Mouse (Mus musculus): ENCODE measurements around the gene Ifna2. TPM values are rescaled to one million over a fixed set of nuclear protein-coding genes. Genes with fewer than 3 reads are reported as not detected.

Gene Ifna2
- polyA plus RNA-seq, 1 experiment from 2014 or later, result not detected

GRCm38 (mm10) chr4:88698781-88699180 is 15.1 kb upstream of the Ifna2 start:
- no peak for ATAC-seq (ENCODE audit: insufficient number of reproducible peaks, low FRiP score)
- no peak overlapping the region for H3K4me2 ChIP-seq
- H3K9ac ChIP-seq, result no peak overlapping the region
- no peaks in the 10 kb centered on the region for H3K9me3 ChIP-seq (replicated peaks)
- H3K27ac ChIP-seq (ENCODE audit: poor library complexity, severe bottlenecking), result no peak overlapping the region
- H3K4me3 ChIP-seq, result no peak overlapping the region
- no peaks in the 10 kb centered on the region for H3K4me1 ChIP-seq (replicated peaks)
- no peaks in the 10 kb centered on the region for H3K36me3 ChIP-seq
- H3K27me3 ChIP-seq (replicated peaks), result 0 out of 2 replicates have a peak, but pooled peaks cover 4% of the 10 kb centered on the region
- 78% methylated on average over 5 of the region's 5 CpGs for WGBS

DNA sequence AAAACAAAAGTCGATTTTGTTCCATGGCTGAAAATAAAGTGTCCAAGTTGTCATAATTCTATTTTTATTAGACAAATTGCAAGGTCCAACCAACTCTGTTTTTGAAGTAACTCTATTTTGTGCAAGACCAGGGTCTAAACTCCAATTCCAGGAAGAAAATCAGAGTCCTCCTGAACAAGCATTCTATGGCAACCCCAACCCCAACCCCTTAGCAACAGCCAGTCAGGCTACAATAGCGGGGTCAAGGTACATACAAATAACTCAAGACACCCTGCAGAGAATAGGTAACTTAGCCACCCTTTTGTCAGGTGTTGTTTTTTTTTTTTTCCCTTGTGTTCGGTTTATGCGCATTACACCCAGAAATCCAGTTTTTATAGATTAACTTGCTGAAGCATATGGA is 14.0 kb upstream of the Ifna2 start:
- Histone ChIP-seq H3K4me1 (replicated peaks) (no peaks in the 10 kb centered on the region), H3K4me2 (no peak overlapping the region), H3K27ac (ENCODE audit: poor library complexity, severe bottlenecking) (no peak overlapping the region), H3K27me3 (replicated peaks) (0 out of 2 replicates have a peak, but pooled peaks cover 4% of the 10 kb centered on the region), H3K9ac (no peak overlapping the region), H3K36me3 (no peaks in the 10 kb centered on the region), H3K9me3 (replicated peaks) (no peaks in the 10 kb centered on the region), H3K4me3 (no peak overlapping the region)
- WGBS, result 71% methylated on average over 4 of the region's 4 CpGs
- no peak for ATAC-seq (ENCODE audit: insufficient number of reproducible peaks, low FRiP score)

- Histone ChIP-seq H3K4me2 (no peak overlapping the region), H3K27ac (ENCODE audit: poor library complexity, severe bottlenecking) (no peak overlapping the region), H3K36me3 (no peaks in the 10 kb centered on the region), H3K9ac (no peak overlapping the region), H3K9me3 (replicated peaks) (no peaks in the 10 kb centered on the region), H3K4me3 (no peak overlapping the region), H3K27me3 (replicated peaks) (0 out of 2 replicates have a peak, but pooled peaks cover 4% of the 10 kb centered on the region), H3K4me1 (replicated peaks) (no peaks in the 10 kb centered on the region)
- 58% methylated on average over 6 of the region's 6 CpGs for WGBS
- no peak for ATAC-seq (ENCODE audit: insufficient number of reproducible peaks, low FRiP score)
Observed at GRCm38 (mm10) chr4:88697108-88697507, 13.4 kb upstream of the Ifna2 start.

- H3K4me1 ChIP-seq (replicated peaks), result no peaks in the 10 kb centered on the region
- H3K27me3 ChIP-seq (replicated peaks), result 0 out of 2 replicates have a peak, but pooled peaks cover 4% of the 10 kb centered on the region
- ATAC-seq (ENCODE audit: insufficient number of reproducible peaks, low FRiP score), result peak; percentile 57
- no peak overlapping the region for H3K9ac ChIP-seq
- H3K36me3 ChIP-seq, result no peaks in the 10 kb centered on the region
- 22% methylated on average over 3 of the region's 3 CpGs for WGBS
- no peak overlapping the region for H3K27ac ChIP-seq (ENCODE audit: poor library complexity, severe bottlenecking)
- no peak overlapping the region for H3K4me2 ChIP-seq
- no peaks in the 10 kb centered on the region for H3K9me3 ChIP-seq (replicated peaks)
- H3K4me3 ChIP-seq, result no peak overlapping the region
Observed at GRCm38 (mm10) chr4:88696237-88696884, 12.6 kb upstream of the Ifna2 start.

DNA sequence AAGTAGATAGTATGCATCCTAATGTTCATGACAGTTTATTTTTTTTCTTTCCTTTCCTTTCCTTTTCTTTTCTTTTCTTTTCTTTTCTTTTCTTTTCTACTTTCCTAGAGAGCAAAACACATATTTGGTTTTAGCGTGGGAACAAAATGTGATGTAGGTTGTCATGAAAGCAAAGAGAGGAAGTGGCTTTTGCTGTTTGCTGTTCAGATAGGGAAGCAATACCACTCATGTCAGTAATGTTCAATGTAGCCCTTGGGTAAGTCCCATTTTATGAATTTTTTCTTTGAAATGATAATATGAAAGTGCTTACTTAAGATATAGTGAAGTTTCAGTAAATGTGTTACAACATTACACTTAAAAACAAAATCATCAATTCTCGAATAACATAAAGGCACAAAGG is 9.7 kb upstream of the Ifna2 start:
- H3K9ac ChIP-seq, result no peak overlapping the region
- no peak overlapping the region for H3K4me2 ChIP-seq
- no peak overlapping the region for H3K27ac ChIP-seq (ENCODE audit: poor library complexity, severe bottlenecking)
- H3K4me1 ChIP-seq (replicated peaks), result no peaks in the 10 kb centered on the region
- H3K27me3 ChIP-seq (replicated peaks), result 0 out of 2 replicates have a peak, but pooled peaks cover 4% of the 10 kb centered on the region
- WGBS, result 75% methylated on average over 2 of the region's 2 CpGs
- ATAC-seq (ENCODE audit: insufficient number of reproducible peaks, low FRiP score), result no peak
- H3K9me3 ChIP-seq (replicated peaks), result no peaks in the 10 kb centered on the region
- H3K4me3 ChIP-seq, result no peak overlapping the region
- H3K36me3 ChIP-seq, result no peaks in the 10 kb centered on the region

DNA sequence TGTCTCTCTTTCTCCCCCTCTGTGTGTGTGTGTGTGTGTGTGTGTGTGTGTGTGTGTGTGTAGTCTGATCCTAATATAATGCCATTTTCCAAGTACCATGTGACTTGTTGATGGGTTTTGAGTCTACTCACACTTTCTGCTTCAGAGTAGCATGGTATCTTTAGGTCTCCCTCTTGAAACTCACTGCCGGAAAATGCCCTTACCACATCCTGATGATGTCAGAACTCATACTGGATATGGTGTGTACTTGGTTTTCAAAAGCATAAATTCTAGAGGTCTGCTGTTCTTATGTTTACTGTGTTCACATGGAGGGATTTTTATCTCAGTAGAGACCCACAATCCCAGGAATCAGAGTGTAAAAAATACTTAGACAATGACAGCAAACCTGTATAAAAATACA is 8.8 kb upstream of the Ifna2 start:
- no peak overlapping the region for H3K9ac ChIP-seq
- 57% methylated on average over 1 of the region's 1 CpGs for WGBS
- ATAC-seq (ENCODE audit: insufficient number of reproducible peaks, low FRiP score), result no peak

GRCm38 (mm10) chr4:88691259-88691658 is 7.5 kb upstream of the Ifna2 start, which contains the start of gene Ifnab:
Gene Ifnab (minus strand): TSS chr4:88691359.
- H3K4me3 ChIP-seq, result no peak within 1 kb of the TSS
- H3K27me3 ChIP-seq (replicated peaks), result no peaks in the 10 kb centered on the region
- H3K36me3 ChIP-seq, result no peaks in the 10 kb centered on the region
- no peak within 1 kb of the TSS for H3K4me2 ChIP-seq
- no peaks in the 10 kb centered on the region for H3K9me3 ChIP-seq (replicated peaks)
- 53% methylated on average over 2 of the region's 2 CpGs for WGBS
- ATAC-seq (ENCODE audit: insufficient number of reproducible peaks, low FRiP score), result no peak
- no peak within 1 kb of the TSS for H3K9ac ChIP-seq
- no peaks in the 10 kb centered on the region for H3K4me1 ChIP-seq (replicated peaks)
- no peak within 1 kb of the TSS for H3K27ac ChIP-seq (ENCODE audit: poor library complexity, severe bottlenecking)

More for the DNA sequence above, 8.8 kb upstream of the Ifna2 start:
- Histone ChIP-seq H3K4me2 (no peak overlapping the region), H3K36me3 (no peaks in the 10 kb centered on the region), H3K27ac (ENCODE audit: poor library complexity, severe bottlenecking) (no peak overlapping the region), H3K9me3 (replicated peaks) (no peaks in the 10 kb centered on the region), H3K4me1 (replicated peaks) (no peaks in the 10 kb centered on the region), H3K27me3 (replicated peaks) (0 out of 2 replicates have a peak, but pooled peaks cover 4% of the 10 kb centered on the region), H3K4me3 (no peak overlapping the region)

DNA sequence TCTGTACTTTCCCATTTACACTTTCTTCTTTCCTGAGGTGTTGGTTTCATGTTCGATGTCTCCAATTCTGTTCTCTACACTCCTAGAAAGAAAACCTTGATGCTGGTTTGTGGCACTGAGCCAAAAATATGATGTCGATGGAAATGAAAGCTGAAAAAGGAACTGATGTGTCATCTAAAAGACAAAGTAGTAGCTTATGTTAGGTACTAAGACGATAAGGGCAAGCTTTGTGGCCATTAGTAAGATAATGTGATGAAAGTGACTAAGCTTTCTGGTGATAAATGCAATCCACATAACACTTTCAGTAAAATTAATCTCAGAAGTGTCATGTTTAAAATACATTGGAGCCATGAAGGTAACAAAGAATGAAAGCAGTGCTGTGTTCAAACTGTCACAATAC is 2.4 kb downstream of the Ifna2 start:
- ATAC-seq (ENCODE audit: insufficient number of reproducible peaks, low FRiP score), result no peak

GRCm38 (mm10) chr4:88680362-88680761 is 3.4 kb downstream of the Ifna2 start:
- no peaks in the 10 kb centered on the region for H3K9me3 ChIP-seq (replicated peaks)
- no peaks in the 10 kb centered on the region for H3K36me3 ChIP-seq
- 39% methylated on average over 8 of the region's 8 CpGs for WGBS
- no peak overlapping the region for H3K4me2 ChIP-seq
- no peak overlapping the region for H3K27ac ChIP-seq (ENCODE audit: poor library complexity, severe bottlenecking)
- no peaks in the 10 kb centered on the region for H3K4me1 ChIP-seq (replicated peaks)
- no peak overlapping the region for H3K4me3 ChIP-seq
- no peak overlapping the region for H3K9ac ChIP-seq
- no peaks in the 10 kb centered on the region for H3K27me3 ChIP-seq (replicated peaks)
- no peak for ATAC-seq (ENCODE audit: insufficient number of reproducible peaks, low FRiP score)

More for the DNA sequence above, 2.4 kb downstream of the Ifna2 start:
- H3K27me3 ChIP-seq (replicated peaks), result no peaks in the 10 kb centered on the region
- no peaks in the 10 kb centered on the region for H3K9me3 ChIP-seq (replicated peaks)
- no peak overlapping the region for H3K27ac ChIP-seq (ENCODE audit: poor library complexity, severe bottlenecking)
- 53% methylated on average over 3 of the region's 3 CpGs for WGBS
- no peak overlapping the region for H3K4me3 ChIP-seq
- no peaks in the 10 kb centered on the region for H3K36me3 ChIP-seq
- no peak overlapping the region for H3K4me2 ChIP-seq
- no peaks in the 10 kb centered on the region for H3K4me1 ChIP-seq (replicated peaks)
- no peak overlapping the region for H3K9ac ChIP-seq

DNA sequence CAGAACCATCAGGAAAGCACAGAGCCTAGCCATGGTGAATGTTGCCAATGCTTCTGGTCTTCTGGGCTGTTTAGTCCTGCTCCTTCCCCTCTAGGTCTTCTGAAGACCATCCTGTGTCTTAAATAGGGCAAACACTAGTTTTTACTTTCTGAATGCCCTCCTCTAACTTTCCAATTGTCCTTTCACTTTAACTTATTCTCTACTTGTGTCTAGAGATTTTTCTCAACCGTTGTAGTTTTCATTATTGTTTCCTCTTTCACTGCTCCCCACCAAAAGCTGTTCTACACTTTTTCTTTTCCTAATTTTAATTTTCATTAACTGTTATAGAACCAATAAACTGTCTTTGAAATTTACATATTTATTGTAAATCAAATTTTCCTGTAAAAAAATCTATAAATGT is 6.9 kb downstream of the Ifna2 start, which contains the start of gene Ifna16:
Gene Ifna16, minus strand, starts transcription at position 101 of the 400 bp plus-strand sequence.
- H3K27ac ChIP-seq (ENCODE audit: poor library complexity, severe bottlenecking), result no peak within 1 kb of the TSS
- H3K9ac ChIP-seq, result no peak within 1 kb of the TSS
- H3K9me3 ChIP-seq (replicated peaks), result no peaks in the 10 kb centered on the region
- H3K4me1 ChIP-seq (replicated peaks), result no peaks in the 10 kb centered on the region
- WGBS, result 71% methylated on average over 1 of the region's 1 CpGs
- H3K4me3 ChIP-seq, result no peak within 1 kb of the TSS
- H3K36me3 ChIP-seq, result no peaks in the 10 kb centered on the region
- no peak within 1 kb of the TSS for H3K4me2 ChIP-seq
- no peak for ATAC-seq (ENCODE audit: insufficient number of reproducible peaks, low FRiP score)
- no peaks in the 10 kb centered on the region for H3K27me3 ChIP-seq (replicated peaks)

GRCm38 (mm10) chr4:88655461-88655860 is 28.3 kb downstream of the Ifna2 start:
- no peaks in the 10 kb centered on the region for H3K4me1 ChIP-seq (replicated peaks)
- H3K27ac ChIP-seq (ENCODE audit: poor library complexity, severe bottlenecking), result no peak overlapping the region
- H3K27me3 ChIP-seq (replicated peaks), result no peaks in the 10 kb centered on the region
- 48% methylated on average over 1 of the region's 1 CpGs for WGBS
- H3K9ac ChIP-seq, result no peak overlapping the region
- no peak overlapping the region for H3K4me2 ChIP-seq
- 0 out of 2 replicates have a peak, but pooled peaks cover 3% of the 10 kb centered on the region for H3K9me3 ChIP-seq (replicated peaks)
- H3K4me3 ChIP-seq, result no peak overlapping the region
- no peak for ATAC-seq (ENCODE audit: insufficient number of reproducible peaks, low FRiP score)
- H3K36me3 ChIP-seq, result no peaks in the 10 kb centered on the region

- no peak overlapping the region for H3K4me3 ChIP-seq
- no peak overlapping the region for H3K9ac ChIP-seq
- ATAC-seq (ENCODE audit: insufficient number of reproducible peaks, low FRiP score), result no peak
- no peaks in the 10 kb centered on the region for H3K27me3 ChIP-seq (replicated peaks)
- H3K36me3 ChIP-seq, result no peaks in the 10 kb centered on the region
- H3K27ac ChIP-seq (ENCODE audit: poor library complexity, severe bottlenecking), result no peak overlapping the region
- H3K4me2 ChIP-seq, result no peak overlapping the region
- WGBS, result 83% methylated on average over 3 of the region's 3 CpGs
- 0 out of 2 replicates have a peak, but pooled peaks cover 3% of the 10 kb centered on the region for H3K9me3 ChIP-seq (replicated peaks)
- H3K4me1 ChIP-seq (replicated peaks), result no peaks in the 10 kb centered on the region
Observed at GRCm38 (mm10) chr4:88653644-88654043, 30.1 kb downstream of the Ifna2 start.

All from heart, embryonic 12.5 days (tissue).